Mouse (Mus musculus) heart, postnatal 10 days (tissue): ENCODE measurements at regions not wholly inside any gene's neighbourhood (a gene's known extent, or its start where the extent isn't known, plus 50 kb on each side); places are given as distances from the start of the nearest gene placed in this dataset.

Experiments
- DNase-seq, 2 experiments: peaks; one replicate each; pipeline ENCODE4 v3.0.0; 2021
- intact Hi-C: fragments of 180-260 bp; cut with DNase I; formaldehyde crosslinking; loops from one replicate; pipeline ENCODE4 v1.15.1; 2025

GRCm38 (mm10) chr2:116807636-116808035, 70.9 kb upstream of the Tmco5 start:
- intact Hi-C loops: no loop called here
- no peak for DNase-seq

GRCm38 (mm10) chr2:116808113-116808512, 70.4 kb upstream of the Tmco5 start:
- intact Hi-C loops: no loop called here
- no peak for DNase-seq

DNA sequence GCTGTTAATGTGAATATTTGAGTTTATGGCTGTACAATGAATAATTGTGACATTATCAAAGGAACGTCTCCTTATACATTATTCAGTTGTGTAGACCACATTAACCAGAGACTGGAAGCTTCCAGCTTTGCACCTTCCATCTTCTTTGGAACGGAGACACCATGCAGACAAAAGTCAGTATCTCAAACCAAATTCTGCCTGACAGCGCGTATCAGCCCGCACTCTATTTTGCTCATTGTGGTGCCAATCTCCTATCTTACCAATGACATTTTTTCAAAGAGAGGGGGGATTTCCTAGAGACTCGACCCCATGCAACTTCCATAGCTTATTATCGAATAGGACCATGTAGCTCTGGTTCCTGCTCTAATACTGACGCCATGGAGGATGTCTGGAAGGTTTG, 69.9 kb upstream of the Tmco5 start:
- no peak for DNase-seq
- intact Hi-C loops: no loop called here

DNA sequence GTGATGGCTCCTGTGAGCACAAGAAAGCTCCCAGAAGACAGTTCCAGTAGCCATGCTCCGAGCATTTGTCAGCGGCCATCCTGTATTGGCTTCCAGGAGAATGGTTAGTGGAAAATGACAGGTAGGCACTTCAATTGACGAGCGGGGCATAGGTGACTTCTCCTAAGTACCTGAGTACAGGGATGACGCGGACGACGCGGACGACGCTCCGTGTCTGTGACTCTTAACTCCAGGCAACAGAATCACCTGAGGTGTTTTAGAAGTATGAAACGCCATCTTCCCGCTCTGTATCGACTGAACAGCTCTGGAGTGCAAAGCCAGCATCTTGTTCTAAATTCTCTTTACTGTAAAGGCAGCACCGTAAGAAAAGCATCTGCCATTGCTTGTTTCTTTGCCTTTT, 68.4 kb upstream of the Tmco5 start:
- no peak for DNase-seq
- intact Hi-C loops: no loop called here

DNA sequence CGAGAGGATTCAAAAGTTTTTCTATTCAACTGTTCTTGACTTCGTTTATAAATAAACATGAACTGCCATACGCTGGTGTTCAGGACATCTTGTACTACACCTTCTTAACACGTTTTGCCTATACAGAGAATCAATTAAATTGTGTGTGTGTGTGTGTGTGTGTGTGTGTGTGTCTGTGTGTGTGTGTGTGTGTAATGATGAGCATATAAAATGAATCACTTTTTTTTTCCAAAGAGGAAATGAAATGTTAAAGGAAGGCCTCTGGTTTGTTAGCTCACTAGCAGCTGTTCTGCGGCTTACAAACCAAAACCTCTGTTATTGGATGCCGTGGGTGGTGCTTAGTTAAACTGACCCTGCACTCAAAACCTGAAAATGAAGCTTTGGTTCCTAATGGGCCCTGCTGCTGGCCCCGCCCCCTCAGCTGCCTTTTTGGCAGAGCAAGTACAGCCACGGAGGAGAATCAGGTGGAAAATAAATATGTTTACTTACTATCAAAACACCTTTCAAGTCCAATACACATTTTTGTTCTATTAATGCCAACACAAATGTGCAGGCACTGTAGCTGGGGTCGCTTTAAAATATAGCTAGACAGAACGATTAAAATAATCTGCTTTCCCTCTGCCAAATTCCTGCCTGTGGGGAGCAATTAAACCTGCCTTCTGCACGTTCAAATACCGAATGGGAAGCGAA, 65.5 kb upstream of the Tmco5 start:
- no peak for DNase-seq
- intact Hi-C loops: no loop called here

DNA sequence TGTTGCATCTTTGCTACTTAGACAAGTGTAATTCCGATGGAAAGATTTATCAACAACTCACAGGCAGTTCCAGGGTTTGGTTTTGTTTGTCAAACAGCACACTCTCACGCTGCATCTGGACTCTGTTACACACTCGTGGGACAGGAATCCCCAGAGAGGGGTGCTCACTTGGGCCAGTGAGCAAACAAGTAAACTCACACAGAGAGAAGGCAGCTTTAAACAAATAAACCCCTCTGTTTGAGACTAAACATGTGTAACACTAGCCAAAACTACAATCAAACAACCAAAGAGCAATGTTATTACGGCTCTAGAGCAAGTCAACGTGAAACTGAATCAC, 65.0 kb upstream of the Tmco5 start:
- DNase-seq: no peak
- intact Hi-C loops: no loop called here

- intact Hi-C loops: no loop called here
- DNase-seq: no peak
Measured at GRCm38 (mm10) chr2:116817134-116817533, 61.4 kb upstream of the Tmco5 start.

GRCm38 (mm10) chr2:116817561-116817960, 60.9 kb upstream of the Tmco5 start:
- intact Hi-C loops: no loop called here
- no peak for DNase-seq

GRCm38 (mm10) chr2:116818550-116818949, 59.9 kb upstream of the Tmco5 start:
- intact Hi-C loops: no loop called here
- no peak for DNase-seq

GRCm38 (mm10) chr2:116819016-116819687, 59.3 kb upstream of the Tmco5 start:
- intact Hi-C loops: no loop called here
- no peak for DNase-seq

DNA sequence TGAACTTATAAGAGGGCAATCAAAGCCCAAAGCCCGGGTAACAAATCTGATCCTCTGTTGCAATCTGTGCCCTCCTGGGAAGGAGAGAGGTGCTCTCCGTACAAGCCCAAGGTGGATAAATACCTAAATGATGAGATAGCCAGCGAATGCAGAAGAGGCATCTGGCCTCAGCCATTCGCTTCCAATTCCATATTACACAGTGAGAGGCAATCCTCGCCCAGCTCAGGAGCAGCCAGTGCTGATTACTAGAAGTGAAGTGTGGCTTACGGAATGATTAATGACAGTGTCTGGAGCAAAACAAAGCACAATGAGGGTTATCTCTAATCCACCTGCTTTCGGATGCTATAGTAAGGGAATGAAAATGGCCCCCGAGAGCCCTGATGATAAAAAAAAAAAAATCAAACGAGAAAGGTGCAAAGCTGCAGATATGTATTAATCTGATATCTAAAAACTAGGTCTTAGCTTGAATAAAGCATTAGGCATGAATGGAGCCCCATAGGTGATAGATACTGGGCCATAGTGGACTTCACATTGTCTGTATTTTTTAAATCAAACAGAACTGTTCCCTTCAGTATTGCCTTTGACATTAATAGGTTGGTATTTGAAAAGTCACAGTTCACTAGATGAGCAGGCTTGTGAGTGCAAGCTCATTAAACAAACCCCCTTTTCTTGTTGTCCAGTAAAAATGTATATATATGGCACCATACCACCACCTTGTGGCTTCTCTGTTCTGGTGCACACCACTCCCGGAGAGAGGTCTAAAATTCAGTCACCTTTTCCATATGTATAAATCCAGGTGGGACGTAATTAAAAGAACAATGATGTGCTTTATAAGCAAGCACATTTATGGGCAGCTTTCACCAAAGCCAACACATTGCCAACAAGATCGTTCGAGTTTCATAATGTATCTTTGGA, 57.4 kb upstream of the Tmco5 start:
- intact Hi-C loops: loop anchor here (5.0 kb wide), 1 partner anchor 604 kb away; no protein-coding TSS in a partner anchor
- DNase-seq: peak; percentile 20 to 34
